Mouse (Mus musculus) hematopoietic stem cell, adult 5-6 weeks (primary cell): Measurements from ENCODE around the gene Plekhg4. TPM values are rescaled to one million over a fixed set of nuclear protein-coding genes. Genes with fewer than 3 reads are reported as not detected.

Experiments used
- ATAC-seq, 2 experiments: fragments of 125-278 bp in 1 of 2; replicated peaks in 1 of 2; 2 replicates each; pipeline ENCODE4 v1.8.0; 2016 to 2017; ENCODE audit warnings: inconsistent platforms in 2 of 2, mild to moderate bottlenecking in 2 of 2, moderate number of reproducible peaks in 2 of 2, low read depth in 1 of 2, moderate TSS enrichment in 1 of 2; ENCODE audit not compliant: low FRiP score in 2 of 2, poor library complexity in 2 of 2, severe bottlenecking in 2 of 2, insufficient read depth in 1 of 2, low TSS enrichment in 1 of 2
- total RNA-seq: library from RNA; stranded (forward); fragments of 172-1452, 232-1000 nt; gene quantifications from 2 replicates; pipeline ENCODE4 v1.2.3, GENCODE M21; 2017

Gene Plekhg4
- total RNA-seq, 1 experiment from 2014 or later, result not detected

GRCm38 (mm10) chr8:105346611-105347427 lies 26.3 kb upstream of the Plekhg4 start:
- ATAC-seq, result peak in 1 of 2 experiments; percentile 4; a peak in 1 of 4 replicates

- ATAC-seq, result peak; percentile 83 to 89
Observed at GRCm38 (mm10) chr8:105347428-105348221, 25.4 kb upstream of the Plekhg4 start, which contains the start of gene Fhod1. Gene Fhod1 (minus strand): TSS chr8:105347953.

GRCm38 (mm10) chr8:105348450-105349095 lies 24.5 kb upstream of the Plekhg4 start, which contains the start of gene Slc9a5:
Gene Slc9a5 (plus strand): TSS chr8:105348843.
- no peak for ATAC-seq

DNA sequence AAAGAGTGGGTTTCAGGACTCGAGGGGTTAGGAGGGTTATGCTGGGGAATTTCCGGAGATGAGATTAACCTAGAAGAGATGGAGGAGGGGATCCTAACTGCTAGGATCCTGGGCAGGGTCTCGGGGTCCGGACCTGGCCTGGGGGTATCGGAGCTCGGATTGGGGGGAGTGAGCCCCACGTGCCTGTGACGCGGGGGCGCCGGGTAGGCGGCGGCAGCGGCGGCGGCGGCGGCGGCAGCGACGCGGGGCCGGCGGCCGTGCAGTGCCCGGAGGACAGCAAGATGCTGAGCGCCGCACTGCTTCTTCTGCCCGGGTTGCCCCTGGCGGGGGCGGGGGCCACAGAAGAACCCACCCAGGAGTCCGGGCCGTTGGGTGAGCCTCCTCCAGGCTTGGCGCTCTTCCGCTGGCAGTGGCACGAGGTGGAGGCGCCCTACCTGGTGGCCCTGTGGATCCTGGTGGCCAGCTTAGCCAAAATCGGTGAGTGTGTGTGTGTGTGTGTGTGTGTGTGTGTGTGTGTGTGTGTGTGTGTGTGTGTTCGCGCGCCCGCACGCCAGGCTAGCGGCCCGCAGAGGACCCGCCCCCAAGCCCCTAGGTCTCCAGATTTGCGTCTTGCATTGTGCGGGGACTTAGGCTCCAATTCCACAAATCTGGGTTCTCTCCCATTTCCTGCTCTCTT lies 23.8 kb upstream of the Plekhg4 start:
- no peak for ATAC-seq

DNA sequence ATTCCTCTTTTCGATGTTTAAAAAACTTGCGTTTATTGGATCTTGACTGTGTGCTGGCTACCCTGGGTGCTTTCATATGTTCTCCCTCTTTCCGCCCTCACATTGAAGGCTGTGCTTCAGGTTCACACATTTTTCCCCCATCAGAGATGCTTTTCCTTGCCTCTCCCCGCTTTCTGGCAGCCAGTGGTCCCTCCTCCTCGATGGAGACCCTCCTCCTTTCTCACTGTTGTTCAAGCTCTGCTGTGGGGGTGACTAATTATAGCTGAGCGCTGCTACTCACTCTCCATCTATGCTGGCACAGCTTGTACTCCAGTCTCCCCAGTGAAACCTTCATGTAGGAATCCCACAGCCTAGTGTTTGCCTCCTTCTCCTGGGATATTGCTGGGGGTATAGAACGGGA lies 22.9 kb upstream of the Plekhg4 start:
- no peak for ATAC-seq

- no peak for ATAC-seq
Observed at GRCm38 (mm10) chr8:105353583-105354135, 19.4 kb upstream of the Plekhg4 start.

DNA sequence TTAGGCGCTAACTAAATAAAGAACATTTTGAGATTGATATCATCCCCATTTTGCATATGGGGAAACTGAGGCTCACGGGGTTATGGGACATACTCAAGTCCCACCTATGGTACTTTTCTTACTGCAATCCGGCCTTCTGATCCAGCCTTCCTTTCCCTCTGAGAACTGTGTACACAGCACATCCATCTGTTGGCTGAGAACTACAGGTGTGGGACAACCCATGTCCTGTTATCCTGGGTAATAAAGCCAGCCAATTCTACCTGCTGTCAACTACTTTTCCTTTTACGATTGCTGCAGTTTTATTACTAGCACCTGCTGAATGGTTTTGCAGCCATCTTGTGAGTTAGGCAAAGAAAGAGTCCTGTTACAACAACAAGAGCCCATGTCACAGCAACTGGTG lies 18.5 kb upstream of the Plekhg4 start:
- no peak for ATAC-seq

DNA sequence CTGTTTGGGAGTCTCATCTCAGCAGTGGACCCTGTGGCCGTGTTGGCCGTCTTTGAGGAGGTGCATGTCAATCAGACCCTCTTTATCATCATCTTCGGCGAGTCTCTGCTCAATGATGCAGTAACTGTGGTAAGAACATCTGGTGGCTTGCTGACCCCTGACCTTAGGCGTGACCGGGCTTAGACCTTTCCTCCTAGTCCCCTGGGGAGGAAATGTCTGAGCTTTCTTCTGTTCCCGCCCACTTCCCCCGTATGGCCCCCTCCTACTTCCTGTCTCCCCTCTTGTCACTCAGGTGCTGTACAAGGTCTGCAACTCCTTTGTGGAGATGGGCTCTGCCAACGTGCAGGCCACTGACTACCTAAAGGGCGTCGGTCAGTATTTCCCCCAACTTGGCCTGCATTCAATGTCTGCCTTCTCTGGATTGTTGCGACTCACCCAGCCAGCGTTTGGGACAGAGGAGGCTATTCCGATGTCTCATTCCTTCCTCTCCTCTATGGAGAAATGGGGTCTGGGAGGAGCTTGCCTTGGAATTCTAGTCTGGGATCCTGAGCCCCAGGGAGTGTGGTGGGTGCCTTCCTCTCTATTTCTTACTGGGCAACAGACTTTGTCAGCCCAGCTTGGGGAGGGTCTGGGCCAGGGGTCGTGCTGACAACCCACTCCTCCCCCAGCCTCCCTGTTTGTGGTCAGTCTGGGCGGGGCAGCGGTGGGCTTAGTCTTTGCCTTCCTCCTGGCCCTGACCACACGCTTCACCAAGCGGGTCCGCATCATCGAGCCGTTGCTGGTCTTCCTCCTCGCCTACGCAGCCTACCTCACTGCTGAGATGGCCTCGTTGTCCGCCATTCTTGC lies 17.7 kb upstream of the Plekhg4 start:
- no peak for ATAC-seq

DNA sequence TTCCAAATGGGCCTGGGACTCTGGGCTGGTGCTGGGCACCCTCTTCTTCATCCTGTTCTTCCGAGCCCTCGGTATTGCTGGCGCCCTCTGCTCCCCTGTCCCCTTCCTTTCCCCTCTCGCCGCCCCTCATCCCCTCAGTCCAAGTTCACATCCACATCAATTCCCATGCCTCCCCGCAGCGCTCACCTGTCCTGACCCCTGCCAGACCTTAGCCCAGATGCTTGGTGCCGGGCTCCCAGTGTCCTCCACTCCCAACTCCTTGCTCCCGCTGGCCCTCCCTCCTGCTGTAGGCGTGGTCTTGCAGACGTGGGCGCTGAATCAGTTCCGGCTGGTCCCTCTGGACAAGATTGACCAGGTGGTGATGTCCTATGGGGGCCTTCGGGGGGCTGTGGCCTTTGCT lies 16.4 kb upstream of the Plekhg4 start:
- no peak for ATAC-seq

GRCm38 (mm10) chr8:105359208-105359607 lies 13.9 kb upstream of the Plekhg4 start:
- no peak for ATAC-seq

GRCm38 (mm10) chr8:105359646-105360045 lies 13.4 kb upstream of the Plekhg4 start:
- no peak for ATAC-seq

- no peak for ATAC-seq
Observed at GRCm38 (mm10) chr8:105361751-105362702, 11.0 kb upstream of the Plekhg4 start.

DNA sequence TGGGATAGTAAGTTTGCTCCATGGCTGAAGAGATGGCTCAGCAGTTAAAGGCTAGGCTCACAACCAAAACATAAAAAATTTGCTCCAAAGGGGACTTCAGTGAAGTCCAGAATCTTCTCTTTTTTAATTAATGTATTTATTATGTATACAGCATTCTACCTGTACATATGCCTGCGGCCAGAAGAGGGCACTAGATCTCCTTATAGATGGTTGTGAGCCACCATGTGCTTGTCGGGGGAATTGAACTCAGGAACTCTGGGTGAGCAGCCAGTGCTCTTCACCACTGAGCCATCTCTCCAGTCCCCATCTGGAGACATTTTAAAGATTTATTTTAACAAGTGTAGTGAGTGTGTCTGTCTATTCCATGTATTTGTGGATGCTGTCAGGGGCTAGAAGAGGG lies 6.0 kb upstream of the Plekhg4 start:
- ATAC-seq, result no peak

DNA sequence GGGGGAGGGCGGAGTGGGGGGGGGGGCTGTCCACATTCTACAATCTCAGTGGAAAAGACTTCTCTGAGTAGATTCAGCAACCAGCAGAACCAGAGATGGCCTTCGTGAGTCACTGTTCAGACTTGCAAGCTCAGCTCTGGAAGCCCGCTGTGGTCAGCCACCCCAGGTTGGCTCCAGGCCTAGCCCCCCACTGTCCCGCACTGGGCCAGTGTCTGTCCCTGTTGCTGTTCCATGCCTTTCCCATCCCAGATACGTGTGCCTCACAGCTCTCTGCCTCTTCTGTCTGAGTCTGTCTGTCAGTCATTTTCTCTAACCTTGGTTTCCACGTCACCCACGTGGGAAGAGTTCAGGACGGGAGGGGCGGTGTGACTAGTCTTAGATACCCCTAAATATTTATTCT lies 601 bp upstream of the Plekhg4 start:
- ATAC-seq, result no peak

DNA sequence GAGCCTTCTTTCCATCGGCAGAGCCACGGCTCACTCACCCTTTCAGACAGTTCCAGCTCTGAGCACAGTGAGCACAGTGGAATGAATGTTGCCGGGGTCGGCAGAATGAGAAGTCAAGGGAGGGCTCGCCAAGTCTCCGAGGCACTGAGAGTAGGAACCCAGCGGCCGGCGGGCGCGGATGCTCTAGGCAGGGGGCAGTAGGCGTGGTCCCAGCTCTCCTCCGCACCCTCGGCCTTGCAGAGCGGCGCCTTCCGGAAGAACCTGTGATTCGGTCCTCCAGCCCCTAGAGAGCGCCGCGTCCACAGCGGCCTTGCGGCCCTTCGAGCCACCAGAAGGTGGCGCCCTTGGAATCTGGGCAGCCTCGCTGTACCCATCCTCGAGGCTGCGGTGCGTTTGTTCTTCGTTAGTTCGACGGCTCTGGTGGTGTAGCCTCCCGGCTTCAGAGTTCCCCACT lies 1.5 kb downstream of the Plekhg4 start:
- ATAC-seq, result peak; percentile 39; a peak in 3 of 4 replicates
